Mouse (Mus musculus): ENCODE data around the gene Col11a2. TPM values are rescaled to one million over a fixed set of nuclear protein-coding genes. Genes with fewer than 3 reads are reported as not detected.

The Col11a2 gene
- polyA plus RNA-seq, 1 experiment: 9.3 TPM

DNA sequence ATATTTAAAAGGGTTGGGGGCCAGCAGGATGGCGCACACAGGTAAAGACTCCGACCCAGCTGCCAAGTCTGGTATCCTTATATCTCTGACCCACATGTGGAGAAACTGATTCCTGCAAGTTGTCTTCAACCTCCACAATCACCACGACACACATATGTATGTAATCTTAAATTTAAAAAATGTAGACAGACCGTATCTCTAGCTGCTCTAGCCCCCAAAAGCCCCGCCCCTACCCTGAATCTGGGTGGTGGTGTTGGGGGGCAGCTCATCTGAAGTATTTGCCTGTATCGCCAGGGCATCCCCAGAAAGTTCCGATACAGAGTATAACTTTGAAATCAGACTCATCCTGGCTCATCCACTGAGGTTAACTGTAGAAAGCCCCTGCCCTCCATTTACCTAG is 67.3 kb downstream of the Col11a2 start:
- H3K4me3 ChIP-seq (ENCODE audit: insufficient read depth, low read length): no peak overlapping the region
- no peak overlapping the region for H3K27ac ChIP-seq (ENCODE audit: insufficient read depth, low read length)
- H3K4me1 ChIP-seq (ENCODE audit: control insufficient read depth, insufficient read depth, low read length): no peaks in the 10 kb centered on the region
- no peak for TF ChIP-seq POLR2A (IDR thresholded peaks at IDR 0.05; ENCODE audit: extremely low read depth, insufficient read depth, low read length)
- no peak for TF ChIP-seq CTCF (IDR thresholded peaks at IDR 0.05; ENCODE audit: extremely low read depth, insufficient read depth, low read length)

DNA sequence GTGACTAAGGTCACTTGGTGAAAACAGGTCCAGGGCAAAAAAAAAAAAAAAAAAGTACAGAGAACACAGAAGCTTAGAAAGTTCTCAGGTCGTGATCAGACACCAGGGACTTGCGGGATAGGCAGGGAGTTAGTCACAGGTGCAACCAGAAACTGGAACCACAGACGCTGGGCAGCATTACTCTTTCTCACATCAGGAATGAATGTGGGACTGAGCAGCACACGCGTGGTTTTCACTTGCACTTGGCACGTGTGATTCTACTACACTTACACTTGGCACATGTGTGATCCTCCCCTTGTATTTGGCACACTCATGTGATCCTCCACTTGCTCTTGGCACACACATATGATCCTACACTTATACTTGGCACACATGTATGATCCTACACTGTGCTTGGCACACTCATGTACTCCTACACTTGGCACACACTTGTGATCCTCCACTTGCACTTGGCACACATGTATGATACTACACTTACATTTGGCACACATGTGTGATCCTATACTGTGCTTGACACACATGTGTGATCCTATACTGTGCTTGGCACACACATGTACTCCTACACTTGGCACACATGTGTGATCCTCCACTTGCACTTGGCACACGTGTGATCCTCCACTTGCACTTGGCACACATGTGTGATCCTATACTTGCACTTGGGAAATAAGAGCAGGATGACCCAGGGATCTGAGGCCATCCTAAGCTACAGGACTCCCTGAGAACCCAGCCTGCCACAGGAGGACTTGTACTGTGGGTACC is 68.1 kb downstream of the Col11a2 start:
- Histone ChIP-seq H3K4me3 (ENCODE audit: insufficient read depth, low read length) (no peak overlapping the region), H3K27ac (ENCODE audit: insufficient read depth, low read length) (no peak overlapping the region), H3K4me1 (ENCODE audit: control insufficient read depth, insufficient read depth, low read length) (no peaks in the 10 kb centered on the region)
- TF ChIP-seq POLR2A (IDR thresholded peaks at IDR 0.05; ENCODE audit: extremely low read depth, insufficient read depth, low read length) (no peak), CTCF (IDR thresholded peaks at IDR 0.05; ENCODE audit: extremely low read depth, insufficient read depth, low read length) (no peak)

DNA sequence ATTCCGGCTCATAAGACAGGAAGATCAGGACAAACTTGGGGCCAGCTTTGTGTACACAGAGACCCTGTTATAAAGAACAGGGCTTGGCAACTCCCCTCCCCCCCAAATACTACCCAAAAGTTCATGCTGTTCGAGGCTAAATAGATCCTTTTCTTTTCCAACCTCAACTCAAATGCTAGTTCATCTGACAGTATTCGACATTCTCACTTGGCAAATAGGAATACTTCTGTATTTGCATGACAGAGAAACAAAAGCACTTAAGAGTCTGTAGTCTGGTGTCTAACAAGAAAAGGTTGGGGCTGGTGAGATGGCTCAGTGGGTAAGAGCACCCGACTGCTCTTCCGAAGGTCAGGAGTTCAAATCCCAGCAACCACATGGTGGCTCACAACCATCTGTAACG is 69.2 kb downstream of the Col11a2 start:
- H3K27ac ChIP-seq (ENCODE audit: insufficient read depth, low read length): no peak overlapping the region
- H3K4me3 ChIP-seq (ENCODE audit: insufficient read depth, low read length): no peak overlapping the region
- TF ChIP-seq POLR2A (IDR thresholded peaks at IDR 0.05; ENCODE audit: extremely low read depth, insufficient read depth, low read length) (no peak), CTCF (IDR thresholded peaks at IDR 0.05; ENCODE audit: extremely low read depth, insufficient read depth, low read length) (no peak)
- no peaks in the 10 kb centered on the region for H3K4me1 ChIP-seq (ENCODE audit: control insufficient read depth, insufficient read depth, low read length)

DNA sequence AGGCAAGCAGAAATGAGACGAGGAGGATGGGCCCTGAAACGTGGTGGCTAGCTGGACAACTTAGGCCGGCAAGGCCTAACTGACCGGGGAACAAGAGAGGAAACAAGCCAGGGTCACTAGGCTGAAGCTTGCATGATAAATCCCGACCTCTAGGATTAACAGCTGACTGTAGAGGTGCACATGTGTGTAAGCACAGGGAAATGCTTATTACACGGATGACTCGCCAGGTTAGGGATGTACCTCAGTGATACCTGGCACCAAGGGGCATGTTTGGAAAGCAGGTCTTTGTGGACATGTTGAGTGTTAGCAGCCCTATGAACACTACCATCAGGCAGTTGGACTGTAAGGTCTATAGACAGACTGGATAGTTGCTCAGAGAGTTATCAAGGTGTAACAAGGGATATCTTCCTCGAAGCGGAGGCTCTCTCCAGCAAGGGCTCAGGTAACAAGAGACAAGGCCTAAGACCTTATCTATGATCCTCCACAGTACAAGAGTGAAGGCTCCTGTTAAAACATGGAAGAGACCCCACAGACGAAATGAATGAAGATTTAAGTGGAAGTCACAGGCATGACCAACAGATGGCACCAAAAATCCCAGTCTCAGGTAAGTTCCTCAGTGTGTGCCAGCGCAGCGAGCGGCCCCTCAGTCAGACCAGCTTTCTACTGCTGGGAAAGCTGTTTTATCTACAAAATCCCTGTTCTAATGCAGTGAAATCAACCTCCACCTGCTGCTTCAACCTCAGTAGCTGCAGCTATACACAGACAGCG is 70.0 kb downstream of the Col11a2 start:
- no peak overlapping the region for H3K27ac ChIP-seq (ENCODE audit: insufficient read depth, low read length)
- H3K4me3 ChIP-seq (ENCODE audit: insufficient read depth, low read length): no peak overlapping the region
- TF ChIP-seq CTCF (IDR thresholded peaks at IDR 0.05; ENCODE audit: extremely low read depth, insufficient read depth, low read length) (peak; percentile 34; the same call in 1 of the 2 replicates), POLR2A (IDR thresholded peaks at IDR 0.05; ENCODE audit: extremely low read depth, insufficient read depth, low read length) (no peak)
- H3K4me1 ChIP-seq (ENCODE audit: control insufficient read depth, insufficient read depth, low read length): no peaks in the 10 kb centered on the region

- Histone ChIP-seq H3K4me3 (ENCODE audit: insufficient read depth, low read length) (no peak overlapping the region), H3K4me1 (ENCODE audit: control insufficient read depth, insufficient read depth, low read length) (no peaks in the 10 kb centered on the region), H3K27ac (ENCODE audit: insufficient read depth, low read length) (no peak overlapping the region)
- TF ChIP-seq POLR2A (IDR thresholded peaks at IDR 0.05; ENCODE audit: extremely low read depth, insufficient read depth, low read length) (no peak), CTCF (IDR thresholded peaks at IDR 0.05; ENCODE audit: extremely low read depth, insufficient read depth, low read length) (no peak)
Observed at GRCm38 (mm10) chr17:34109806-34110195, 70.6 kb downstream of the Col11a2 start.

DNA sequence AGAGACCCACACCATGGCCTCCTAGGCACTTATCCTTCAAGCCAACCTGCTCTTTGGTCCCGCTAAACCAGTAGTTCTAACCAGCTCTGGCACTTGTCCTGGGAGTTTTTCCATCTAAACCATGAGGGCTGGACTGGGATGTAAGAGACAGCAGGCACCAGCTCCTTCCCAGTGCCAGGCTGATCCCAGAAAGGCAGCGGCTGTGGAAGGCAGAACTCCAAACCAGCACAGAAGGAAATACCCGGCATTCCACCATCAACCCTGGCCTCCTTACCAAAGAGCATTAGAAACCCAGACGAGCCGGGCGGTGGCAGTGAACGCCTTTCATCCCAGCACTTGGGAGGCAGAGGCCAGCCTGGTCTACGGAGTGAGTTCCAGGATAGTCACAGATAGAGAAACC is 71.1 kb downstream of the Col11a2 start:
- TF ChIP-seq CTCF (IDR thresholded peaks at IDR 0.05; ENCODE audit: extremely low read depth, insufficient read depth, low read length) (no peak), POLR2A (IDR thresholded peaks at IDR 0.05; ENCODE audit: extremely low read depth, insufficient read depth, low read length) (no peak)
- Histone ChIP-seq H3K4me3 (ENCODE audit: insufficient read depth, low read length) (no peak overlapping the region), H3K4me1 (ENCODE audit: control insufficient read depth, insufficient read depth, low read length) (no peaks in the 10 kb centered on the region; the same call in 1 of the 2 replicates), H3K27ac (ENCODE audit: insufficient read depth, low read length) (no peak overlapping the region)

- no peak for TF ChIP-seq POLR2A (IDR thresholded peaks at IDR 0.05; ENCODE audit: extremely low read depth, insufficient read depth, low read length)
- Histone ChIP-seq H3K4me3 (ENCODE audit: insufficient read depth, low read length) (no peak overlapping the region), H3K4me1 (ENCODE audit: control insufficient read depth, insufficient read depth, low read length) (no peaks in the 10 kb centered on the region; the same call in 1 of the 2 replicates)
Observed at GRCm38 (mm10) chr17:34114114-34114513, 74.9 kb downstream of the Col11a2 start.

More at GRCm38 (mm10) chr17:34114114-34114513, 74.9 kb downstream of the Col11a2 start:
- no peak overlapping the region for H3K27ac ChIP-seq (ENCODE audit: insufficient read depth, low read length)

Other genes starting within 250 kb of the Col11a2 start
- gene Kank3, start 228.9 kb upstream of the Col11a2 start, polyA plus RNA-seq (2012; rRNA removed): 59.0 and 69.7 TPM in 2 replicates
- gene Rps28, start 214.9 kb upstream of the Col11a2 start, polyA plus RNA-seq (2012; rRNA removed): 587 and 641 TPM in 2 replicates
- 304 and 328 TPM in 2 replicates for gene Ndufa7, start 214.9 kb upstream of the Col11a2 start, polyA plus RNA-seq (2012; rRNA removed)
- gene Cd320, start 196.3 kb upstream of the Col11a2 start, polyA plus RNA-seq (2012; rRNA removed): 30.0 and 33.0 TPM in 2 replicates
- not detected in 2 replicates for gene Gm7029, start 165.6 kb upstream of the Col11a2 start, polyA plus RNA-seq (2012; rRNA removed)
- 2.0 and 2.3 TPM in 2 replicates for gene Kifc1, start 148.8 kb upstream of the Col11a2 start, polyA plus RNA-seq (2012; rRNA removed)
- 1.7 TPM in 2 replicates for gene Platr17, start 134.3 kb upstream of the Col11a2 start, polyA plus RNA-seq (2012; rRNA removed)
- 27.2 and 27.4 TPM in 2 replicates for gene Daxx, start 130.0 kb upstream of the Col11a2 start, polyA plus RNA-seq (2012; rRNA removed)
- 22.1 and 22.3 TPM in 2 replicates for gene Tapbp, start 123.5 kb upstream of the Col11a2 start, polyA plus RNA-seq (2012; rRNA removed)
- 31.9 and 33.5 TPM in 2 replicates for gene Zbtb22, start 123.5 kb upstream of the Col11a2 start, polyA plus RNA-seq (2012; rRNA removed)
- 164 and 177 TPM in 2 replicates for gene Rgl2, start 109.9 kb upstream of the Col11a2 start, polyA plus RNA-seq (2012; rRNA removed)
- gene Pfdn6, start 99.1 kb upstream of the Col11a2 start, polyA plus RNA-seq (2012; rRNA removed): 113 and 116 TPM in 2 replicates
- gene Wdr46, start 98.8 kb upstream of the Col11a2 start, polyA plus RNA-seq (2012; rRNA removed): 13.5 TPM in 2 replicates
- 7.0 and 7.8 TPM in 2 replicates for gene B3galt4, start 87.9 kb upstream of the Col11a2 start, polyA plus RNA-seq (2012; rRNA removed)
- gene Vps52, start 83.6 kb upstream of the Col11a2 start, polyA plus RNA-seq (2012; rRNA removed): 79.3 and 82.2 TPM in 2 replicates
- gene Rps18, start 83.4 kb upstream of the Col11a2 start, polyA plus RNA-seq (2012; rRNA removed): 410 and 435 TPM in 2 replicates
- 72.2 and 79.0 TPM in 2 replicates for gene H2-K1, start 39.1 kb upstream of the Col11a2 start, polyA plus RNA-seq (2012; rRNA removed)
- gene Ring1, start 14.8 kb upstream of the Col11a2 start, polyA plus RNA-seq (2012; rRNA removed): 73.1 and 73.2 TPM in 2 replicates
- 59.6 and 61.7 TPM in 2 replicates for gene H2-Ke6, start 11.4 kb upstream of the Col11a2 start, polyA plus RNA-seq (2012; rRNA removed)
- 92.7 and 103 TPM in 2 replicates for gene Slc39a7, start 7.8 kb upstream of the Col11a2 start, polyA plus RNA-seq (2012; rRNA removed)
- gene Rxrb, start 7.6 kb upstream of the Col11a2 start, polyA plus RNA-seq (2012; rRNA removed): 78.5 and 81.5 TPM in 2 replicates
- 1.4 and 1.7 TPM in 2 replicates for gene H2-Oa, start 52.9 kb downstream of the Col11a2 start, polyA plus RNA-seq (2012; rRNA removed)
- 27.3 and 29.4 TPM in 2 replicates for gene H2-DMa, start 80.1 kb downstream of the Col11a2 start, polyA plus RNA-seq (2012; rRNA removed)
- gene Brd2, start 83.2 kb downstream of the Col11a2 start, polyA plus RNA-seq (2012; rRNA removed): 181 and 184 TPM in 2 replicates
- 0.79 and 0.84 TPM in 2 replicates for gene H2-DMb2, start 103.9 kb downstream of the Col11a2 start, polyA plus RNA-seq (2012; rRNA removed)
- gene H2-DMb1, start 113.6 kb downstream of the Col11a2 start, polyA plus RNA-seq (2012; rRNA removed): 3.6 and 4.5 TPM in 2 replicates
- 2.7 and 3.4 TPM in 2 replicates for gene Tap1, start 148.1 kb downstream of the Col11a2 start, polyA plus RNA-seq (2012; rRNA removed)
- 3.0 and 3.8 TPM in 2 replicates for gene Psmb9, start 148.3 kb downstream of the Col11a2 start, polyA plus RNA-seq (2012; rRNA removed)
- 8.7 and 10.1 TPM in 2 replicates for gene Psmb8, start 158.3 kb downstream of the Col11a2 start, polyA plus RNA-seq (2012; rRNA removed)
- gene Tap2, start 164.1 kb downstream of the Col11a2 start, polyA plus RNA-seq (2012; rRNA removed): 7.9 and 8.3 TPM in 2 replicates
- gene H2-Ob, start 199.5 kb downstream of the Col11a2 start, polyA plus RNA-seq (2012; rRNA removed): 1.0 and 1.5 TPM in 2 replicates
- 3.1 and 3.6 TPM in 2 replicates for gene H2-Ab1, start 218.3 kb downstream of the Col11a2 start, polyA plus RNA-seq (2012; rRNA removed)
- 2.8 and 2.9 TPM in 2 replicates for gene H2-Aa, start 248.4 kb downstream of the Col11a2 start, polyA plus RNA-seq (2012; rRNA removed)

All from cortical plate, adult 2 months (tissue).